ENCODE assay signal across 8 mouse cellular contexts in the genomic region with DNA sequence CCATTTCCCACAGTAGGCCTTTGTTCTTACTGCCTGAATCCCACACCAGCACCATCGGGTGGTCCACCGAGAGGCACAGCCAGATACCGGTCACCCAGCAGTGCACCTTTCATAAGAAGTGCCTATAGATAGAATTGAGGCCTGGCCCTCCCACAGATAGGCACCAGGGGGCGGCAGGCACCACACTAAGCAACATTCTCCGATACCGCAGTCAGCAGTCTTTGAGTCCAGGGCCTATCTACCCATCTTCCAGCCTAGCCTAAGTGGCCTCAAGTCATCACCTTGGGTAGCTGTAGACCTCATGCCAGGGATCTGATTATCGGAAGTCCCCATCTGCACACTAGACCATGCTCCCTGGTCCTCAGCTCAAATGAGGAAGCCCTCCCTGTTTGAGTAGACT. TPM values are rescaled to one million over a fixed set of nuclear protein-coding genes. Genes with fewer than 3 reads are reported as not detected.
DNase-seq lines count a peak whose midpoint lies in the region; ATAC-seq and TF ChIP-seq lines count a peak whose summit lies in the region.

No protein-coding gene starts in this region.

- ATAC-seq in frontal cortex, adult (ENCODE audit: low TSS enrichment): peak; percentile 85
- peak; percentile 70 for ATAC-seq in limb, embryonic 14.5 days (ENCODE audit: low FRiP score, low read depth)
- ATAC-seq in midbrain, embryonic 15.5 days (replicated peaks): peak; percentile 68

- TF ChIP-seq POLR2A in cerebellum, adult 2 months (IDR thresholded peaks at IDR 0.05; ENCODE audit: borderline replicate concordance, insufficient read depth, low read length): 0 out of 2 replicates have a peak, but pooled peaks have one; percentile 19
- TF ChIP-seq POLR2A in limb, embryonic 14.5 days (IDR thresholded peaks at IDR 0.05; ENCODE audit: borderline replicate concordance, extremely low read depth, insufficient read depth, insufficient read length): no peak
- no peak for TF ChIP-seq POLR2A in thymus, adult 2 months (IDR thresholded peaks at IDR 0.05; ENCODE audit: control insufficient read depth, extremely low read depth, insufficient read depth, low read length, poor library complexity)

- peaks cover 19% of the 10 kb centered on the region for H3K4me1 ChIP-seq in cerebellum, adult 2 months (ENCODE audit: control insufficient read depth, insufficient read depth, low read length)
- H3K4me1 ChIP-seq in limb, embryonic 14.5 days (ENCODE audit: control insufficient read depth, insufficient read depth, low read length): 0 out of 2 replicates have a peak, but pooled peaks cover 2% of the 10 kb centered on the region
- H3K4me1 ChIP-seq in midbrain, embryonic 15.5 days: peaks cover 10% of the 10 kb centered on the region; the same call in 1 of the 2 replicates
- H3K4me1 ChIP-seq in thymus, adult 2 months (replicated peaks; ENCODE audit: control insufficient read depth, insufficient read depth, low read length): no peaks in the 10 kb centered on the region; the same call in 1 of the 2 replicates

- 13% methylated on average over 7 of the region's 7 CpGs for WGBS in cerebellum, adult 2 months
- 59% methylated on average over 7 of the region's 7 CpGs for WGBS in limb, embryonic 14.5 days
- WGBS in midbrain, embryonic 15.5 days: 41% methylated on average over 7 of the region's 7 CpGs
- WGBS in thymus, adult 2 months: 52% methylated on average over 7 of the region's 7 CpGs

- no peaks in the 10 kb centered on the region for H3K9me3 ChIP-seq in limb, embryonic 14.5 days (ENCODE audit: control insufficient read depth, low read length)
- no peaks in the 10 kb centered on the region for H3K9me3 ChIP-seq in midbrain, embryonic 15.5 days

- no peak overlapping the region for H3K4me3 ChIP-seq in cerebellum, adult 2 months (replicated peaks; ENCODE audit: insufficient read depth, low read depth, low read length)
- H3K4me3 ChIP-seq in limb, embryonic 14.5 days (replicated peaks; ENCODE audit: low read length): no peak overlapping the region
- no peak overlapping the region for H3K4me3 ChIP-seq in midbrain, embryonic 15.5 days
- H3K4me3 ChIP-seq in thymus, adult 2 months (ENCODE audit: control insufficient read depth, insufficient read depth, low read length): no peak overlapping the region

- DNase-seq in kidney, adult 18-20 months: peak; percentile 53
- DNase-seq in kidney, adult 11 months: no peak
- DNase-seq in cerebellum, adult 2 months: peak; percentile 68 to 76
- DNase-seq in kidney, postnatal 10 days: peak; percentile 79
- DNase-seq in limb, embryonic 14.5 days (ENCODE audit: low spot score): peak; percentile 74
- DNase-seq in thymus, adult 2 months: peak; percentile 54

- H3K27ac ChIP-seq in cerebellum, adult 2 months (ENCODE audit: insufficient read depth, low read length): peak overlapping the region; percentile 8
- H3K27ac ChIP-seq in limb, embryonic 14.5 days (replicated peaks; ENCODE audit: low read depth, low read length): no peak overlapping the region
- H3K27ac ChIP-seq in midbrain, embryonic 15.5 days: no peak overlapping the region
- no peak overlapping the region for H3K27ac ChIP-seq in thymus, adult 2 months (ENCODE audit: control insufficient read depth, insufficient read depth, low read length)

- no peaks in the 10 kb centered on the region for H3K27me3 ChIP-seq in cerebellum, adult 2 months (ENCODE audit: control insufficient read depth, insufficient read depth, low read length)
- no peaks in the 10 kb centered on the region for H3K27me3 ChIP-seq in limb, embryonic 14.5 days (ENCODE audit: control insufficient read depth, insufficient read depth, low read length)
- no peaks in the 10 kb centered on the region for H3K27me3 ChIP-seq in midbrain, embryonic 15.5 days (replicated peaks)
- no peaks in the 10 kb centered on the region for H3K27me3 ChIP-seq in thymus, adult 2 months (ENCODE audit: control insufficient read depth, insufficient read depth, low read length)

- H3K4me2 ChIP-seq in limb, embryonic 14.5 days (replicated peaks; ENCODE audit: low read depth, low read length, severe bottlenecking): no peak overlapping the region
- H3K4me2 ChIP-seq in midbrain, embryonic 15.5 days: no peak overlapping the region

- peaks cover 56% of the 10 kb centered on the region for H3K36me3 ChIP-seq in limb, embryonic 14.5 days (ENCODE audit: control insufficient read depth, insufficient read depth, low read length)
- peaks cover 19% of the 10 kb centered on the region for H3K36me3 ChIP-seq in midbrain, embryonic 15.5 days (replicated peaks)
- peaks cover 41% of the 10 kb centered on the region for H3K36me3 ChIP-seq in thymus, adult 2 months (ENCODE audit: control insufficient read depth, insufficient read depth, low read length)

- H3K9ac ChIP-seq in limb, embryonic 14.5 days (ENCODE audit: low read depth, low read length, severe bottlenecking): no peak overlapping the region
- no peak overlapping the region; the same call in 1 of the 2 replicates for H3K9ac ChIP-seq in midbrain, embryonic 15.5 days

- peak; percentile 85 for TF ChIP-seq CTCF in cerebellum, adult 2 months (IDR thresholded peaks at IDR 0.05; ENCODE audit: borderline replicate concordance, insufficient read depth, low read depth, low read length)
- TF ChIP-seq CTCF in thymus, adult 2 months (IDR thresholded peaks at IDR 0.05; ENCODE audit: borderline replicate concordance, control insufficient read depth, extremely low read depth, insufficient read depth, low read length, poor library complexity): peak; percentile 69; the same call in 1 of the 2 replicates

RNA-seq across cellular contexts. Expression of gene Pank4, which starts 17.6 kb away (rescaled TPM):
- polyA plus RNA-seq in cerebellum, adult 2 months (2012; rRNA removed): 84.6 and 85.5 TPM in 2 replicates
- 76.3 and 86.2 TPM in 2 replicates for polyA plus RNA-seq in limb, embryonic 14.5 days (2012; rRNA removed)
- polyA plus RNA-seq in limb, embryonic 14.5 days (2014; fragmentation: Nextera tagmentation; extraction: Ambion mirVana): 36.9 and 43.9 TPM in 2 replicates
- polyA plus RNA-seq in midbrain, embryonic 15.5 days (2015; fragmentation: Nextera tagmentation; extraction: Ambion mirVana): 44.3 and 44.9 TPM in 2 replicates
- 121 and 155 TPM in 2 replicates for polyA plus RNA-seq in thymus, adult 2 months (2012; rRNA removed)

RNA-seq across cellular contexts. Expression of gene Hes5, which starts 20.8 kb away (rescaled TPM):
- polyA plus RNA-seq in cerebellum, adult 2 months (2012; rRNA removed): 4.6 and 4.8 TPM in 2 replicates
- polyA plus RNA-seq in limb, embryonic 14.5 days (2012; rRNA removed): 0.60 and 1.6 TPM in 2 replicates
- 0.30 and 0.77 TPM in 2 replicates for polyA plus RNA-seq in limb, embryonic 14.5 days (2014; fragmentation: Nextera tagmentation; extraction: Ambion mirVana)
- polyA plus RNA-seq in midbrain, embryonic 15.5 days (2015; fragmentation: Nextera tagmentation; extraction: Ambion mirVana): 116 and 149 TPM in 2 replicates
- polyA plus RNA-seq in thymus, adult 2 months (2012; rRNA removed): 4.1 and 5.6 TPM in 2 replicates

RNA-seq across cellular contexts. Expression of gene Tnfrsf14, which starts 53.2 kb away (rescaled TPM):
- polyA plus RNA-seq in cerebellum, adult 2 months (2012; rRNA removed): 0.80 and 1.3 TPM in 2 replicates
- 4.1 and 5.8 TPM in 2 replicates for polyA plus RNA-seq in limb, embryonic 14.5 days (2012; rRNA removed)
- 0.87 and 0.99 TPM in 2 replicates for polyA plus RNA-seq in limb, embryonic 14.5 days (2014; fragmentation: Nextera tagmentation; extraction: Ambion mirVana)
- 0.19 and 0.28 TPM in 2 replicates for polyA plus RNA-seq in midbrain, embryonic 15.5 days (2015; fragmentation: Nextera tagmentation; extraction: Ambion mirVana)
- polyA plus RNA-seq in thymus, adult 2 months (2012; rRNA removed): 215 and 227 TPM in 2 replicates

Comparison
In these comparisons a context has a peak if more than half of its experiments do, and no peak if none do; other contexts are left out.
1. RNA of gene Hes5, which starts 20.8 kb away (polyA plus RNA-seq): 116 to 149 TPM in midbrain, embryonic 15.5 days; 4.1 to 5.6 TPM in thymus, adult 2 months, 4.6 to 4.8 TPM in cerebellum, adult 2 months and 0.30 to 1.6 TPM in limb, embryonic 14.5 days; every median in the first group is over 10 times any median in the second.
2. RNA of gene Tnfrsf14, which starts 53.2 kb away (polyA plus RNA-seq): 215 to 227 TPM in thymus, adult 2 months; 0.87 to 5.8 TPM in limb, embryonic 14.5 days, 0.80 to 1.3 TPM in cerebellum, adult 2 months and 0.19 to 0.28 TPM in midbrain, embryonic 15.5 days; every median in the first group is over 10 times any median in the second.
3. Peak in every context shown above with its lines, with median percentiles within 50 percentile points of each other: ATAC-seq.